Mouse (Mus musculus) CD4-positive, CD25-positive, alpha-beta regulatory T cell, adult 2 months (primary cell): ENCODE measurements around the gene Gm49395.

Experiments
- DNase-seq: peaks from one replicate; pipeline ENCODE4 v3.0.0-alpha.2; 2012; ENCODE audit warnings: low read depth, low spot score

Gm49395 gene

GRCm38 (mm10) chr13:115101355-115102191 lies at the start of gene Gm49395, which contains the start of gene Itga1:
TSS of gene Gm49395 (minus strand) at chr13:115101921.
TSS of gene Itga1 (minus strand) at chr13:115101964.
- DNase-seq = no peak

- DNase-seq = no peak
These were observed 48.9 kb upstream of the Gm49395 start for GRCm38 (mm10) chr13:115150602-115151001.

GRCm38 (mm10) chr13:115149849-115150248 lies 48.1 kb upstream of the Gm49395 start:
- DNase-seq = no peak

GRCm38 (mm10) chr13:115143575-115143974 lies 41.9 kb upstream of the Gm49395 start:
- no peak for DNase-seq

- DNase-seq = no peak
These were observed 40.3 kb upstream of the Gm49395 start for GRCm38 (mm10) chr13:115142066-115142465.

GRCm38 (mm10) chr13:115138513-115138912 lies 36.8 kb upstream of the Gm49395 start:
- no peak for DNase-seq

- DNase-seq = no peak
These were observed 35.0 kb upstream of the Gm49395 start for GRCm38 (mm10) chr13:115136761-115137160.

- DNase-seq = no peak
These were observed 30.7 kb upstream of the Gm49395 start for GRCm38 (mm10) chr13:115132435-115132834.

- DNase-seq = no peak
These were observed 29.7 kb upstream of the Gm49395 start for GRCm38 (mm10) chr13:115131381-115131780.

GRCm38 (mm10) chr13:115130035-115130434 lies 28.3 kb upstream of the Gm49395 start:
- no peak for DNase-seq

- no peak for DNase-seq
These were observed 26.1 kb upstream of the Gm49395 start for GRCm38 (mm10) chr13:115127826-115128225.

GRCm38 (mm10) chr13:115126534-115126933 lies 24.8 kb upstream of the Gm49395 start:
- no peak for DNase-seq

GRCm38 (mm10) chr13:115125130-115125529 lies 23.4 kb upstream of the Gm49395 start:
- DNase-seq = no peak

- DNase-seq = no peak
These were observed 22.8 kb upstream of the Gm49395 start for GRCm38 (mm10) chr13:115124521-115124920.

GRCm38 (mm10) chr13:115118756-115119155 lies 17.0 kb upstream of the Gm49395 start:
- DNase-seq = no peak

GRCm38 (mm10) chr13:115118195-115118594 lies 16.5 kb upstream of the Gm49395 start:
- DNase-seq = no peak

GRCm38 (mm10) chr13:115116930-115117621 lies 15.4 kb upstream of the Gm49395 start:
- no peak for DNase-seq

- no peak for DNase-seq
These were observed 7.9 kb upstream of the Gm49395 start for GRCm38 (mm10) chr13:115109628-115110027.

GRCm38 (mm10) chr13:115107436-115107835 lies 5.7 kb upstream of the Gm49395 start:
- DNase-seq = peak; percentile 20

- DNase-seq = no peak
These were observed 4.5 kb upstream of the Gm49395 start for GRCm38 (mm10) chr13:115106183-115106582.

- no peak for DNase-seq
These were observed 1.0 kb upstream of the Gm49395 start for GRCm38 (mm10) chr13:115102754-115103153.

- no peak for DNase-seq
These were observed 1.1 kb downstream of the Gm49395 start for GRCm38 (mm10) chr13:115100381-115101177.
